Mouse (Mus musculus) lung, postnatal 14 days (tissue): Measurements from ENCODE around the gene Afg3l1.
"Not testable (repeated sequence)": the region's sequence is repeated elsewhere in the genome, so short reads cannot be mapped to it uniquely, and the experiment has no call there.

Source experiments
- DNase-seq: peaks from one replicate; pipeline ENCODE4 v3.0.0; 2021

Gene Afg3l1

GRCm38 (mm10) chr8:123472991-123473390 lies 4.7 kb upstream of the Afg3l1 start:
- DNase-seq = not testable (repeated sequence)

GRCm38 (mm10) chr8:123474549-123474948 lies 3.2 kb upstream of the Afg3l1 start:
- not testable (repeated sequence) for DNase-seq

GRCm38 (mm10) chr8:123476911-123477736 lies 579 bp upstream of the Afg3l1 start:
- DNase-seq = peak; percentile 4

GRCm38 (mm10) chr8:123478456-123479218 lies 934 bp downstream of the Afg3l1 start:
- DNase-seq = peak; percentile 4

- DNase-seq = no peak
These were observed 4.9 kb downstream of the Afg3l1 start for GRCm38 (mm10) chr8:123482627-123483026.

GRCm38 (mm10) chr8:123491280-123492075 lies 13.8 kb downstream of the Afg3l1 start:
- DNase-seq = peak; percentile 28

DNA sequence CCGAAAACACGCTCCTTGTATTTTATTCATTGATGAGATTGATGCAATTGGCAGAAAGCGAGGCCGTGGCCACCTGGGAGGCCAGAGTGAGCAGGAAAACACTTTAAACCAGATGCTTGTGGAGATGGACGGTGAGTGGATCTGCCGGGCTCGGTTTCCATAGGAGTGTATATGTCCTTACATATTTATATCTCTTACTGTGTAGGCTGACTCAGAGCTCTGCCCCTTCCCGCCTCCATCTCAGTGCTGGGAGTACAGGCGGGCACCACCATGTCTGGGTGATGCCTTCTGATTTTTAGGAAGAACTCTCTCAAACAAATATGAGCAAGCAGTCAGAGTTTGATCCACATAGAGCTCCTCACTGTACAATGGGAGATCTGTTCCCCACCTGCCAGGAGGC lies 15.2 kb downstream of the Afg3l1 start:
- no peak for DNase-seq

- DNase-seq = no peak
These were observed 20.0 kb downstream of the Afg3l1 start for GRCm38 (mm10) chr8:123497699-123498098.

- DNase-seq = no peak
These were observed 21.3 kb downstream of the Afg3l1 start for GRCm38 (mm10) chr8:123498963-123499362.

GRCm38 (mm10) chr8:123499556-123499955 lies 21.9 kb downstream of the Afg3l1 start:
- DNase-seq = no peak

DNA sequence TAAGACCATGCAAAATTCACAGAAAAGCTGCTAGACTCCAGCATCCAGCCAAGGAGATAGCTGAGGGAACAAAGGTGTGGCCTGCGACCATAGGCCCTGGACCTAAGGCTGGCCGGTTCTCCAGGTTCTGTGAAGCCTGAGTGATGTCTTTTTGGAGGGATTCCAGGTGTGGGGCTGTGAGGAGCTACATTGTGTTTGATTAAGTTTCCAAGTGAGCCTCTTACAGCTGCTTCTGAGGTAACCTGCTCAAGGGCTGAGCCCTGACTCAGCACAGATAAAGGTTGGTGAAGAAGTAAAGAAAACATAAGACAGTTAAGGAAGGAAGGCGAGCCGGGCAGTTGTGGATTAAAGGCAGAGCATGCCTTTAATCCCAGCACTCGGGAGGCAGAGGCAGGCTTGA lies 24.5 kb downstream of the Afg3l1 start:
- no peak for DNase-seq

DNA sequence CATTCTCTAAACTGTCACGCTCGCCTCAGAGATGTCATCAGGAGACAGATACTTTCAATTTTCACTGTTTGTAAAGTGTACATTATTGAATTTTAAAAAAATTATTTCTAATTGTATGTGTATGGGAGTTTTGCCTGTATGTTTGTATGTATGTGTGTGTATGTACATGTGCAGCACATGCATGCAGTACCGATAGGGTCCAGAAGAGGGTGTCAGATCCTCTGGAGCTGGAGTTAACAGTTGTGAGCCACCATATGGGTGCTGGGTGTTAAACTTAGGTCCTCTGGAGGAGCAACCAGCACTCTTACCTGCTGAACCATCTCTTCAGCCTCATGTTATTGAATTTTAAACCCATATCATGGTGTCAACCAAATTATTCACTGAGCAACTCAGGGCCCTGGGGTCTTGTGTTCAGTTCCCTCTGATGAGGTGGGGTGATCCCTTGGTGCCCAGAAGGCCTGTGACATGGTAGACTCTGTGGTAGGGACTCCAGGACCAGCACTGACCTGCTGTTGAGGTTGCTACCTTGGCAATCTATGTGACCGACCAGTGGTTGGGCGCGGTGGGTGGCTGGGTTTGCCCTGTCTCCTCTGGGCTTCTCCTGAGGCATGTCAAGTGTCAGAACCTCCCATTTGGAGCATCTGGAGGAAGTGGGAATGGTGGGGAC lies 26.2 kb downstream of the Afg3l1 start:
- no peak for DNase-seq

DNA sequence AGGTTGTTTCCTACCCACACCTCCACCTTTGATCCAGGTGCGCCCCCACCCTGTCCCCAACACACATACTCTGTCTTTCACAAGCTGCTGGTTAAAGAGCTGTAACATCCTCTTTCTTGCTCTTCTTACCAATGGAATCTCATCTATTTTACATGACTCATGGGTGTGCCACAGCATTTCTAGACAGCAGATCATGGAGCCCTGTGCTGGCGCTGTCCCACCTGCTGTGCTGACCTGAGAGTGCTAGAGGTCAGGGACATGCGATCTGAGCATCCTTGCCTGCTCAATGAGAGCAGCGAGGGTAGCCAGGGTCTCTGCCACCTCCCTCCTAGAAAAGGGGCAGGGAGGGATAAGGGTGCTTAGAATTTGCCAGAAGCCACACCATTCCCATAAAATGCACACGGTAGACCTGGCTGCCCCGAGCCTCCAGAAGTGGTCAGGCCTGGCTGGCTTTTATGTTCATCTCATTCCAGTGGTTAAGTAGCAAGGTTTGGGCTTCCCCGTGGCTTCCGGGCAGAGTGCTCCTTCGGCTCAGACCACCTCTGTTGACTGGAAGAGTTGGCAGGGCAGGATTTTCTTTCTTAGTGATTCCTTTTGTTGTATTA lies 27.0 kb downstream of the Afg3l1 start:
- no peak for DNase-seq

- no peak for DNase-seq
These were observed 27.6 kb downstream of the Afg3l1 start for GRCm38 (mm10) chr8:123505267-123505666.

DNA sequence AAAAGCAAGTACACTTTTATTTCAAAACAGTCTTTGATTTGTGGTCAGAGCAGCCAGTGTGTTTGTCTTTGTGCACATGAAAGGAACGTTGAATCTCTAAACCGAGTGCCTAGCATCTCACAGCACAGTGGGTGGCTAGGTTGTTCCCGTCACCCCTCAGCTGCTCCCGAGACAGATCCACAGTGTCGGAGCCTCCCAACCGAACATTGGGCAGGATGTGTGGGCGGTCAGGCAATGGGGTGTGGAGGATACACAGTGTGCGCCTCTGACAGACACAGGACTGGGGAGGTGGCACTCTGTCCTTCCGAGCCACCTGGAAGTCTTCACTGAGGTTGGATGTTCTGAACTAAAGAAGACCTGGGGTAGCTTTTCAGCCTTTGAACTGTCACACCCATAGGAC lies 28.0 kb downstream of the Afg3l1 start:
- DNase-seq = no peak

GRCm38 (mm10) chr8:123507153-123507552 lies 29.4 kb downstream of the Afg3l1 start:
- no peak for DNase-seq

- no peak for DNase-seq
These were observed 33.1 kb downstream of the Afg3l1 start for GRCm38 (mm10) chr8:123510819-123511218.

DNA sequence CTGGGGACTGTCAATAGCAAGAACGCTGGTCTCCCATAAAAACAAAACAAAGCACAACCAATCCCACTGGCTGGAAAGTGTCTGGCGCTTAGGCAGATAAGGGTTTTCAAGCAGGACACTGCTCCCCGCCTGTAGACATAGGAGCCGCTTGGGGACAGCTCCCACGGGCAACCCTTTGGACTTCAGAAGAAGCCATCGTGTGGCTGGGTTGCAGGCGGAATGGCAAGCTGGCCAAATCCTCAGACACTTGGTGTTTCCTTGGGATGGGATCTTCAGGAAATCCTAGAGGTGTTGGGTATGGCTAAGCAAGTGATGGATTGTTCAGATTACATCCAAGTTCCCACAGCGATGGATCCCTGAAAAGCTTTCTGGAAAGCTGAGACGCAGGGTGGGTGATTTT lies 36.4 kb downstream of the Afg3l1 start:
- DNase-seq = no peak

DNA sequence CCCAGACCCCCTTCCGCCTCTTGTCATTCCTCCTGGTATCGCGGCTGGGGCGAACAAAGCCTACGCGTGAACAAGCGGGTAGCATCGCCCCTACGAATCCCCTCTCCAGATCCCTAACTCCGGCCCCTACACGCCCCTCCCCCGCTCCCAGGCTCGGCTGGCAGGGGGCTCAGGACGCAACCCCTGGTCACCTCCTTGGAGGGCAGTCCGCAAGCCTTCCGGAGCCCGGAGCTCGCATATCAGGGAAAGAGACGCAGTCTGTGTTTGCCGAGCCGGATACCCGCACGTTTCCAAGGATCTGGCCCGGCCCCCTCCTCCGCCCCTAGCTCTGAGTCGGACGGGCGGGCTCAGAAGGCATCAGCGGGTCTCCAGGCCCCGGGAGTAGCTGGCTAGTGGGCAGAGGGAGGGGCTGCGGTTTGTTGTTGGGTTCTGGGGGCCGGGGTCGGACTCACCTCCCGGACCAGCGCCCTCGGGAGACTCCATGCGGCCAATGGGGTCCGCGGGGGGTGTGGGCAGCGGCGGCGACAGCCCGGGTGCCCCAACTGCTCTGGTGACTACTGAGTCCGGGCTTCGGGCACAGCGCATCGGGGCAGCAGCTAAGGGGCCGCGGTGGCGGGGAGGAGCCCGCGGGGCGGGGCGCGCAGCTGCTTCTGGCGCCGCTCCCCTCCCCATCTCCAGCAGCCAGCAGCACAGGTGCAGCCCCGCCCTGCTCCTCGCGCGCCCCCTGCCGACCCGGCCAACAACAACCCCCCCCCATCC lies 37.3 kb downstream of the Afg3l1 start, which contains the start of gene Dbndd1:
Dbndd1 (minus strand) TSS at position 683 of the 759 bp plus-strand sequence.
- DNase-seq = peak; percentile 41

GRCm38 (mm10) chr8:123515540-123515897 lies 37.8 kb downstream of the Afg3l1 start:
- DNase-seq = no peak

- DNase-seq = no peak
These were observed 38.9 kb downstream of the Afg3l1 start for GRCm38 (mm10) chr8:123516596-123516995.
